Mouse (Mus musculus) MEL (cell line): Measurements from ENCODE around the gene Tmed1.

ENCODE experiments used
- CTCF ChIP-seq, 3 experiments: IDR thresholded peaks in 2 of 3; conservative IDR thresholded peaks in 1 of 3; 2 replicates each; pipeline ENCODE4 v1.5.1; 2011 to 2012; ENCODE audit warnings: low read length in 3 of 3, low read depth in 2 of 3, mild to moderate bottlenecking in 2 of 3, improper control_type of control experiment in 1 of 3, inconsistent platforms in 1 of 3, mixed read lengths in 1 of 3, moderate library complexity in 1 of 3; ENCODE audit not compliant: control insufficient read depth in 1 of 3, insufficient read depth in 1 of 3, poor library complexity in 1 of 3, severe bottlenecking in 1 of 3
- MAX ChIP-seq: IDR thresholded peaks from 2 replicates; pipeline ENCODE4 v1.6.1; 2011; ENCODE audit warnings: low read length, improper control_type of control experiment

DNA sequence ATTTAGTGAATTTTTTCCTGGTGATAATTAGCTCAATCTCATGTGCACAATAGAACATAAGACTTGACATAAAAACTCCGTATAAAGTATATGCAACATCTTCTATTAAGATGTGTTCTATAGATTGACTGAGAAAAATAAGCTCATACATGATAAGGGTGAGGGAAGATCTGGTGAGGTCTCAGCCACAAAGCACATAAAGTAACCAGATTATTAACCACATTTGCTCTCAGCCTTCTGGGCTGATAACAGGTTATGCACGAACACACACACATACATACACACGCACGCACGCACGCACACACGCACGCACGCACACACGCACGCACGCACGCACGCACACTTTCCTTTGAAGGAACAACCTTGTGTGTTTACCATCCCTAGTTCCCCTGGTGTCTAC lies 26.4 kb upstream of the Tmed1 start:
- TF ChIP-seq CTCF (IDR thresholded peaks at IDR 0.05 in 2 of 3, conservative IDR thresholded peaks at IDR 0.05 in 1 of 3; ENCODE audit: control insufficient read depth in 1 of 3, insufficient read depth in 1 of 3, low read depth in 2 of 3, low read length in 3 of 3, poor library complexity in 1 of 3, severe bottlenecking in 1 of 3) (no peak), MAX (no peak)
